Mouse (Mus musculus) lung, postnatal 25 days (tissue): ENCODE results near the gene Cct5.

ENCODE experiments used
- DNase-seq: peaks from one replicate; pipeline ENCODE4 v3.0.0; 2022; ENCODE audit warnings: low spot score

Cct5 gene

GRCm38 (mm10) chr15:31563577-31564546 is 37.7 kb downstream of the Cct5 start:
- DNase-seq = no peak

GRCm38 (mm10) chr15:31562847-31563246 is 38.8 kb downstream of the Cct5 start:
- DNase-seq = no peak

GRCm38 (mm10) chr15:31561976-31562375 is 39.6 kb downstream of the Cct5 start:
- no peak for DNase-seq

GRCm38 (mm10) chr15:31561390-31561789 is 40.2 kb downstream of the Cct5 start:
- DNase-seq = no peak

GRCm38 (mm10) chr15:31554855-31555254 is 46.7 kb downstream of the Cct5 start:
- no peak for DNase-seq

GRCm38 (mm10) chr15:31550381-31550780 is 51.2 kb downstream of the Cct5 start:
- no peak for DNase-seq

GRCm38 (mm10) chr15:31547421-31547820 is 54.2 kb downstream of the Cct5 start:
- DNase-seq = no peak

GRCm38 (mm10) chr15:31546291-31546690 is 55.3 kb downstream of the Cct5 start:
- DNase-seq = no peak

- DNase-seq = no peak
Measured at GRCm38 (mm10) chr15:31545058-31545457, 56.5 kb downstream of the Cct5 start.

- no peak for DNase-seq
Measured at GRCm38 (mm10) chr15:31543246-31543645, 58.4 kb downstream of the Cct5 start.

GRCm38 (mm10) chr15:31542013-31542958 is 59.3 kb downstream of the Cct5 start:
- peak; percentile 24 for DNase-seq
